Mouse (Mus musculus): ENCODE results near the gene Napsa.

- TF ChIP-seq GATA1 (IDR thresholded peaks at IDR 0.05; ENCODE audit: borderline replicate concordance, low read length) = no peak
- TF ChIP-seq FLI1 (IDR thresholded peaks at IDR 0.05; ENCODE audit: low read length) = no peak
These were observed 40.0 kb upstream of the Napsa start, which contains the start of gene Spib for GRCm38 (mm10) chr7:44531946-44532732.
